Mouse (Mus musculus) hindbrain, embryonic 11.5 days (tissue): ENCODE measurements around the gene Trappc12. TPM values are rescaled to one million over a fixed set of nuclear protein-coding genes. Genes with fewer than 3 reads are reported as not detected.

Experiments used
- ATAC-seq: fragments of 200-750 bp; cut with Nextera tagmentation; 2 replicates; pipeline ENCODE4 v1.8.0; 2017; ENCODE audit warnings: mild to moderate bottlenecking, moderate TSS enrichment, moderate library complexity; ENCODE audit not compliant: low FRiP score
- DNase-seq: peaks from one replicate; pipeline ENCODE4 v3.0.0-alpha.2; 2015; ENCODE audit warnings: low spot score
- H3K27ac ChIP-seq: fragments of 300-500 bp; sonication (generic); 2 replicates; pipeline ENCODE4 v1.5.1; 2014; ENCODE audit warnings: mild to moderate bottlenecking, low read depth, low read length
- H3K27me3 ChIP-seq: fragments of 300-500 bp; sonication (generic); 2 replicates; pipeline ENCODE4 v1.6.1; 2014; ENCODE audit warnings: mild to moderate bottlenecking, low read length, moderate library complexity, mixed read lengths; ENCODE audit not compliant: control insufficient read depth, insufficient read depth
- H3K36me3 ChIP-seq: fragments of 300-500 bp; sonication (generic); 2 replicates; pipeline ENCODE4 v1.6.1; 2014; ENCODE audit warnings: mild to moderate bottlenecking, low read length, moderate library complexity, mixed read lengths; ENCODE audit not compliant: control insufficient read depth, insufficient read depth
- H3K4me1 ChIP-seq: fragments of 300-500 bp; sonication (generic); replicated peaks from 2 replicates; pipeline ENCODE4 v1.6.1; 2014; ENCODE audit warnings: low read length, mixed read lengths; ENCODE audit not compliant: control insufficient read depth, insufficient read depth
- H3K4me2 ChIP-seq: fragments of 300-500 bp; sonication (generic); replicated peaks from 2 replicates; pipeline ENCODE4 v1.6.1; 2014; ENCODE audit warnings: mild to moderate bottlenecking, low read depth, low read length
- H3K4me3 ChIP-seq: fragments of 300-500 bp; sonication (generic); 2 replicates; pipeline ENCODE4 v1.5.1; 2014; ENCODE audit warnings: low read depth, low read length
- H3K9ac ChIP-seq: fragments of 300-500 bp; sonication (generic); 2 replicates; pipeline ENCODE4 v1.6.1; 2014; ENCODE audit warnings: low read depth, low read length
- H3K9me3 ChIP-seq: fragments of 300-500 bp; sonication (generic); 2 replicates; pipeline ENCODE4 v1.6.1; 2016; ENCODE audit warnings: low read length; ENCODE audit not compliant: control insufficient read depth
- WGBS: fragments of 180-500 bp; shearing (Covaris S2); extraction: QIAGEN DNeasy Blood & Tissue Kit; methylation state at CpG from one replicate; pipeline ENCODE4 v1.1.7; 2014; 5-methylcytosine and 5-hydroxymethylcytosine counted together
- polyA plus RNA-seq: library from polyadenylated mRNA; unstranded; fragments of >200 nt; fragmentation: Nextera tagmentation; extraction: Ambion mirVana; gene quantifications from 2 replicates; pipeline ENCODE4 v1.2.1, GENCODE M21; 2014

The Trappc12 gene
- polyA plus RNA-seq, 1 experiment from 2014 or later = 36.6 TPM

DNA sequence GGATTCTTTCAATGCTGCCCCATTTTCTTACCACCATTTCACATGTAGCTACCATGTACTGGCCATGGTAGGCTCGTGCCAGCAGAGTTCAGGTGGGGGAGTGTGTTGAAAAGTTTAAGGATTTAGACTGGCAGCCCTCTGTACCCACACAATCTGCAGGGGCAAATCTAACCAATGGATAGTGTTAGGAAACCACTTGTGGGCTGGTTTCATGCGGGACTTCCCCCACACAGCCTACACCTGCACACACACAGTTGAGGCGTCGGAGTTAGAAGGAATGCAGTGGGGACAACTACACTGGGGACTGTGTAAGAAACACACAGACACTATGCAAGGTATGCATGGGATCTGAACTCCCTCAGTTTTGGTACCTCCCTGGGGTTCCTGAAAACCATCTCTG lies 24.1 kb downstream of the Trappc12 start:
- ATAC-seq (no peak), DNase-seq (no peak)
- H3K9ac ChIP-seq = no peak overlapping the region
- no peaks in the 10 kb centered on the region for H3K4me1 ChIP-seq
- no peak overlapping the region for H3K4me2 ChIP-seq
- H3K4me3 ChIP-seq = no peak overlapping the region
- WGBS = 94% methylated on average over 4 of the region's 4 CpGs
- H3K9me3 ChIP-seq = no peaks in the 10 kb centered on the region
- no peak overlapping the region for H3K27ac ChIP-seq
- H3K27me3 ChIP-seq = no peaks in the 10 kb centered on the region
- H3K36me3 ChIP-seq = no peaks in the 10 kb centered on the region

DNA sequence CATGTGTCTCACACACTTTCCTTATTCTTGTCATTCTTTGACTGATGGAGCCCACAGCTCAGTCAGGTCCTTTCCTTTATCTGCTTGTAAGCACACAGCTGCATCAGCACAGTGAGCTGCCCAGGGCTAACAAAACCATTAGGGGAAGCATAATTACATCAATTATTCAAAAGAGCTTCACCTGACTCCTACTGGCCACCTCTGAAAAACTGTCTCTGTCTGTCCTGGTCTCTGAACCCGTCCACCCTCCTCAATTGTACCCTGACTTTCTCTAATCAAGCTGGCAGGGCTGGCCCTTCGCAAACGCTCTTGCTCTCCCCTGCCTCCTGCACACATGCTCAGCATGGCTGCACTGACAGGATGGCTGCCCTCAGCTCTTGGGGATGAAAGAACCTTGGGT lies 25.9 kb downstream of the Trappc12 start:
- Histone ChIP-seq H3K27me3 (no peaks in the 10 kb centered on the region), H3K4me2 (no peak overlapping the region), H3K4me3 (no peak overlapping the region), H3K4me1 (no peaks in the 10 kb centered on the region), H3K36me3 (no peaks in the 10 kb centered on the region), H3K27ac (no peak overlapping the region), H3K9me3 (no peaks in the 10 kb centered on the region), H3K9ac (no peak overlapping the region)
- DNase-seq (no peak), ATAC-seq (no peak)
- 79% methylated on average over 3 of the region's 3 CpGs for WGBS

DNA sequence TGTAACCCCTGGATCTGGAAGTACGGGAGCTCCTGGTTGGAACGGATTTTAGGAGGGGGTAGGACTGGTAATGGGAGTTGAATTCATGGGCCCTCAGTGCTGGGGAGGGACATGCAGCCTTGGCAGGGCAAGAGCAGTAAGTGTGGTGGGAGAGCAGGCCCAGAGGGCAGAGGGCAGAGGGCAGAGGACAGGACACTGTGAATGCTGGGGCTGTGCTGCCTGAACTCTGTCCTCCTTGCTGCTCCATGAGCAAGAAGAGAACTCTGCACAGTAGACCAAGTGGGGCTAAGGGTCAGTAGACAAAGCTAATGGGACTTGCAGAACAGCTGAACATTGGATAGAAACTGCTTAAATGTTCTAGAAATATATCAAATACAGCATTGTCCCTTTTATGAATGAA lies 32.2 kb downstream of the Trappc12 start:
- no peak for ATAC-seq
- DNase-seq = no peak

DNA sequence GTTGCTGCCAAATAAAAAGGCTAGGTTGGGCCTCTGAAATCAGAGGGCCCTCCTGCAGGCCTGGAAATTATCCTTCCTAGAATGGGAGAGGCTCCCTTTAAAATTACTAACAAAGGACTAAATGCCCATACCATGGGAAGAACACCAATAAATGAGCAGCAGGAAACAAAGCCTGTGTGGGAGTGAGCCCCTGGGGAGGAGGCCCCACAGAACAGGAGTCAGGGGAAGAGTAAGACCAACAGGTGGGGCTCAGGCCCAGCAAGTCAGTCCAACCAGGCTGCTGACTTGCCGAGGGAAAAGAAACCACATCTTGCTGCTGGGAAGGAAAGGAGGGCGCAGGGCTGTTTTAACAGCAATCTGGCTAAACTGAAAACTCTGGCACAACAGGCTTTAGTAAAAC lies 33.2 kb downstream of the Trappc12 start:
- DNase-seq (no peak), ATAC-seq (no peak)
- no peak overlapping the region for H3K27ac ChIP-seq
- H3K9ac ChIP-seq = no peak overlapping the region
- no peaks in the 10 kb centered on the region for H3K36me3 ChIP-seq
- WGBS = 83% methylated on average over 2 of the region's 2 CpGs
- no peak overlapping the region for H3K4me3 ChIP-seq
- H3K9me3 ChIP-seq = no peaks in the 10 kb centered on the region
- no peaks in the 10 kb centered on the region for H3K27me3 ChIP-seq
- H3K4me2 ChIP-seq = no peak overlapping the region
- H3K4me1 ChIP-seq = no peaks in the 10 kb centered on the region

More for the DNA sequence above, 32.2 kb downstream of the Trappc12 start:
- Histone ChIP-seq H3K9ac (no peak overlapping the region), H3K36me3 (no peaks in the 10 kb centered on the region), H3K27me3 (no peaks in the 10 kb centered on the region), H3K4me1 (no peaks in the 10 kb centered on the region), H3K9me3 (no peaks in the 10 kb centered on the region), H3K4me2 (no peak overlapping the region), H3K27ac (no peak overlapping the region), H3K4me3 (no peak overlapping the region)
- 88% methylated on average over 2 of the region's 2 CpGs for WGBS

DNA sequence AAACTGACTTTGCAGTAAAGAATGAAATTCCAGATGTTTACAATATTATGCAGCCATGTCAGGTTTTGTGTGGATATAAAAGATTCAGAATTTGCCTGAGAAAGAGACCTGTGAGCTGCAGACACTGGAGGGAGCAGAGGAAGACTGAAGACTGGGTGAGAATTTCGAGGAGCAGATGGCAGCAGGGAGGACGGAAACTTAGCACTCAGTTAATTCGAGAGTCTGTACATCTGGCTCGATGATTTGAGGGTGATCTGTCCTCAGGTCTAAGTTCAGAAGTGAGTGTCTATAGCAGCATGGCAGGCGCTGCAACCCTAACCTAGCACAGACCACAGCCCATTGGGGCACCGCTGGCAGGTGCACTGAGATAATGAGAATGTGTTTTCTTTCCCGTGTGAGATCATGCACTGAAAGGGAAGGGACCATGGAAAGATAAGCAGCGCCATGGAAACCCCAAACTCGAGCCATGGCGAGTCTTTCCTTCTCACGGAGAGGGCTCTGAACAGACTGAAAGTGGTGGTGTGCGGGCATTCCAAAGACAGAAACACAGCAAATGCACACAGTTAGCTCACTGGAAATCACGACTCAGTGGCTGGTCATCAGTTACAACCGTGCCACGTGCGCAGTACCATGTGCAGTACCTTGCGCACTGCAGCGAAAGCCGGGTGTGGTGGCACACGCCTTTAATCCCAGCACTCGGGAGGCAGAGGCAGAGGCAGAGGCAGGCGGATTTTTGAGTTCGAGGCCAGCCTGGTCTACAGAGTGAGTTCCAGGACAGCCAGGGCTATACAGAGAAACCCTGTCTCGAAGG lies 35.2 kb downstream of the Trappc12 start:
- no peaks in the 10 kb centered on the region for H3K9me3 ChIP-seq
- DNase-seq (no peak), ATAC-seq (no peak)
- H3K4me3 ChIP-seq = no peak overlapping the region
- H3K27me3 ChIP-seq = no peaks in the 10 kb centered on the region
- WGBS = 90% methylated on average over 24 of the region's 24 CpGs
- H3K36me3 ChIP-seq = no peaks in the 10 kb centered on the region
- H3K9ac ChIP-seq = no peak overlapping the region
- no peak overlapping the region for H3K27ac ChIP-seq
- H3K4me1 ChIP-seq = no peaks in the 10 kb centered on the region
- H3K4me2 ChIP-seq = no peak overlapping the region

DNA sequence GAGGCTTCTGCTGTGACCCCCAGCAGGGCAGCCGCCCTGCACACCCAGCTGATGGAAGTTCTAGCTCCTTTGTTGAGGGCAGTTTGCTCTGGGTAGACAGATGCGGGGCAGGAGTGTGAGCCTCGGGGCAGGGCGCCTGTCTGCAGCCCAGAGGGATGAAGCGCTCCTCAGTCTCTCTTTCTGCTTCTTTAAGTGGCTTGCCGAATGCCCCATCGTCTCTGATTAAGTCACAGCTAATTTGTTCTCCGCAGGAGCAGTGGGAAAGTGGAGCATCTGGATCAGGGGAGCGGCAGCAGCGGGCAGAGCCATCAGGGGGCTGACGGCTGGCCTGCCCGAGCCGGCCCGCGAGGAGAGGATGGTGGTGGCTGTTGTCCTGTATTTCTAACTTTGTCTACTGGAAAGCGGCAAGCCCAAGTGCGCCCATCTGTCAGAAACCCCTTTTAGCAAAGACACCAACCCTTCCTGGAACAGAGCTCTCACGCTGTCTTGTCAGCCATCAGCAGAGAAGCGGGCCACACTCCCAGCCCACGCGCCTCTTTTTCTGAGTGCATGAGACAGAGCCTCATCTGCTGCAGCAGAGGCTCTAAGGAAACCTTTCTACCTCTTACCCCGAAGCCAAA lies 39.6 kb downstream of the Trappc12 start:
- DNase-seq (no peak), ATAC-seq (0 out of 2 replicates have a peak, but pooled peaks have one; percentile 19)
- H3K9ac ChIP-seq = no peak overlapping the region
- H3K27ac ChIP-seq = 0 out of 2 replicates have a peak overlapping the region, but pooled peaks have one; percentile 27
- H3K9me3 ChIP-seq = no peaks in the 10 kb centered on the region
- H3K4me3 ChIP-seq = no peak overlapping the region
- no peak overlapping the region for H3K4me2 ChIP-seq
- no peaks in the 10 kb centered on the region; the same call in 1 of the 2 replicates for H3K27me3 ChIP-seq
- H3K36me3 ChIP-seq = no peaks in the 10 kb centered on the region
- 67% methylated on average over 22 of the region's 22 CpGs for WGBS
- H3K4me1 ChIP-seq = no peaks in the 10 kb centered on the region

DNA sequence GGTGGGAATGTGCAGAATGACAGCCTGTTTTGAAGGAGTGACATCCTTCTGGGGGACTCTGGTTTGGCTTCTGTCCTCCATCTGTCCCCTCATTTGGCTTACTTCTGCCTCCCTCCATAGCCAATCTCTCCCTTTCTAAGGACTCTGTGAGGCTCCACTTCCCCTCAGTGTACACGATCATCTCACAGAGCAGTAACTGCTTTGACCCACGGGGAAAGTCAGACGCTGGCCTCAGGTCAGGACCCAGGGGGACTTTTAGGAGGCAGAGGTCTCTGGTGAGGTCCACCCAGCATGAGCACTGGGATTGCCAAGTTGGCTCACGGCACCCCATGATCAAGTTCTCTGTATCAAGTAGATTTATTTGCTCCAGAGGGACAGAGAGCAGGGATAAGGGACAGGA lies 42.1 kb downstream of the Trappc12 start:
- ATAC-seq = no peak
- Histone ChIP-seq H3K27ac (no peak overlapping the region), H3K4me1 (no peaks in the 10 kb centered on the region; the same call in 1 of the 2 replicates), H3K27me3 (no peaks in the 10 kb centered on the region; the same call in 1 of the 2 replicates), H3K4me2 (no peak overlapping the region), H3K9me3 (no peaks in the 10 kb centered on the region), H3K9ac (no peak overlapping the region), H3K36me3 (no peaks in the 10 kb centered on the region), H3K4me3 (no peak overlapping the region)
- no peak for DNase-seq
- WGBS = 83% methylated on average over 4 of the region's 4 CpGs

DNA sequence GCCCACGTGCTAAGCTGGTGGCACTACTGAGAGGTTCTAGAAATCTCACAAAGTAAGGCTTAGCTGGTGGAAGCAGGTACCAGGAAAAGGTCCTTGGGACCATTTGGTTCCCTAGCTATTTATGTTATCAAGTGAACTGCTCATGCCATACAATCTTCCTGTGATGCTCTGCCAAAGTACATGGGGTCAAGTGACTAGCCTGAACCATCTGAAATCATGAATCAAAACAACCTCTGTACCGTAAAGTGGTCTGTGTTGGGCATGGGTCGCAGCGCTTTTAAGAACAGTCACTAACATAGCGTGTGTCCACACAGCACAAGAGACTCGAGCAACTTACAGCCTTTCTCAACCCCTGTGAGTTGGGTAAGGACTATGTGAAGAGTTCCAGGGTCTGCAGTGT lies 45.1 kb downstream of the Trappc12 start:
- WGBS = 89% methylated on average over 6 of the region's 6 CpGs
- DNase-seq = no peak
- Histone ChIP-seq H3K9ac (no peak overlapping the region), H3K36me3 (no peaks in the 10 kb centered on the region), H3K4me3 (no peak overlapping the region), H3K4me1 (no peaks in the 10 kb centered on the region; the same call in 1 of the 2 replicates), H3K27ac (no peak overlapping the region), H3K9me3 (no peaks in the 10 kb centered on the region), H3K4me2 (no peak overlapping the region), H3K27me3 (no peaks in the 10 kb centered on the region; the same call in 1 of the 2 replicates)
- no peak for ATAC-seq
